ENCODE assay signal across 8 mouse cellular contexts in genomic region chr19:47674419-47674818, GRCm38 (mm10). TPM values are rescaled to one million over a fixed set of nuclear protein-coding genes. Genes with fewer than 3 reads are reported as not detected.
DNase-seq lines count a peak whose midpoint lies in the region; ATAC-seq lines count a peak whose summit lies in the region.
"Had no signal": no experiment of that assay in that cellular context is flagged by ENCODE, and none has a peak within 500 bp of the region (broad histone marks: within the 10 kb centered on the region; RNA-seq: fewer than 3 reads in every experiment).

No protein-coding gene starts in this region.

- no peaks in the 10 kb centered on the region for H3K4me1 ChIP-seq in kidney, embryonic 16.5 days (ENCODE audit: insufficient read depth, low read length)

- no peaks in the 10 kb centered on the region for H3K27me3 ChIP-seq in kidney, embryonic 16.5 days (ENCODE audit: insufficient read depth, low read length)
- H3K27me3 ChIP-seq: heart, embryonic 15.5 days had no signal

- H3K4me2 ChIP-seq in kidney, embryonic 16.5 days (replicated peaks; ENCODE audit: low read depth, low read length), result no peak overlapping the region
- H3K4me2 ChIP-seq: heart, embryonic 15.5 days had no signal

- DNase-seq in kidney, adult 18-20 months, result peak; percentile 63
- DNase-seq in ES-CJ7 (ENCODE audit: low read depth, low spot score), result peak; percentile 67
- DNase-seq in adrenal gland, postnatal 36 days, result peak; percentile 30 to 58
- DNase-seq in kidney, adult 9 months, result peak; percentile 56
- no peak for DNase-seq in urinary bladder, postnatal 10 days (ENCODE audit: low spot score)

- H3K9me3 ChIP-seq in kidney, embryonic 16.5 days (ENCODE audit: low read length), result no peaks in the 10 kb centered on the region
- H3K9me3 ChIP-seq: heart, embryonic 15.5 days had no signal

- H3K9ac ChIP-seq in kidney, embryonic 16.5 days (replicated peaks; ENCODE audit: low read length), result no peak overlapping the region
- H3K9ac ChIP-seq: heart, embryonic 15.5 days had no signal

- WGBS in kidney, embryonic 16.5 days, result 48% methylated on average over 8 of the region's 8 CpGs

- no peak overlapping the region for H3K27ac ChIP-seq in kidney, embryonic 16.5 days (ENCODE audit: low read length)
- H3K27ac ChIP-seq: heart, embryonic 15.5 days had no signal

- no peaks in the 10 kb centered on the region for H3K36me3 ChIP-seq in kidney, embryonic 16.5 days (ENCODE audit: insufficient read depth, low read length)
- H3K36me3 ChIP-seq: heart, embryonic 15.5 days had no signal

- ATAC-seq in kidney, embryonic 16.5 days (ENCODE audit: low FRiP score, low TSS enrichment), result no peak
- peak; percentile 74 for ATAC-seq in megakaryocyte progenitor cell, adult 5-6 weeks (replicated peaks; ENCODE audit: poor library complexity)

- H3K4me3 ChIP-seq in kidney, embryonic 16.5 days (ENCODE audit: low read length), result no peak overlapping the region
- H3K4me3 ChIP-seq: heart, embryonic 15.5 days had no signal

RNA-seq across cellular contexts. Expression of gene Col17a1, which starts 17.5 kb away (rescaled TPM):
- 0.32 and 0.84 TPM in 2 replicates for polyA plus RNA-seq in kidney, embryonic 16.5 days (2015; fragmentation: Nextera tagmentation; extraction: Ambion mirVana)
- under 1 TPM in 1 of 2 experiments, not detected in 1; 0.17 TPM for total RNA-seq in adrenal gland, postnatal 36 days (2021)
- total RNA-seq in megakaryocyte progenitor cell, adult 5-6 weeks (2015), result not detected in 2 replicates
- 0.14 TPM in 1 of 2 replicates, not detected in the other for total RNA-seq in megakaryocyte progenitor cell, adult 5-6 weeks (2017)

RNA-seq across cellular contexts. Expression of gene Sfr1, which starts 57.1 kb away (rescaled TPM):
- polyA plus RNA-seq in kidney, embryonic 16.5 days (2015; fragmentation: Nextera tagmentation; extraction: Ambion mirVana), result 219 and 228 TPM in 2 replicates
- total RNA-seq in adrenal gland, postnatal 36 days (2021), result 100 to 1,000 TPM in 1 of 2 experiments, 10 to 100 TPM in 1; 97.7 to 101 TPM
- 122 and 128 TPM in 2 replicates for total RNA-seq in megakaryocyte progenitor cell, adult 5-6 weeks (2015)
- 131 and 138 TPM in 2 replicates for total RNA-seq in megakaryocyte progenitor cell, adult 5-6 weeks (2017)
